Mouse (Mus musculus): ENCODE measurements around the gene Dlat. TPM values are rescaled to one million over a fixed set of nuclear protein-coding genes. Genes with fewer than 3 reads are reported as not detected.

Gene Dlat
- polyA plus RNA-seq, 1 experiment = 64.6 TPM

- no peak for TF ChIP-seq E2F4 (IDR thresholded peaks at IDR 0.05; ENCODE audit: insufficient read depth)
- TF ChIP-seq REST (IDR thresholded peaks at IDR 0.05; ENCODE audit: insufficient read depth, insufficient read length) = no peak
- no peak for TF ChIP-seq MAX (IDR thresholded peaks at IDR 0.05; ENCODE audit: low read depth)
- TF ChIP-seq POLR2A (IDR thresholded peaks at IDR 0.05; ENCODE audit: insufficient read length, low read depth) = no peak
- TF ChIP-seq MYOG (IDR thresholded peaks at IDR 0.05; ENCODE audit: control insufficient read depth in 1 of 3, insufficient read depth in 1 of 3, insufficient read length in 2 of 3, low read depth in 2 of 3) = no peak
- TF ChIP-seq MYOD1 (IDR thresholded peaks at IDR 0.05; ENCODE audit: control insufficient read depth in 1 of 3, insufficient read length in 2 of 3, low read depth in 2 of 3) = no peak
- no peaks in the 10 kb centered on the region for H3K27me3 ChIP-seq (ENCODE audit: control insufficient read depth, insufficient read depth, insufficient read length)
- H3ac ChIP-seq (ENCODE audit: control insufficient read depth, insufficient read length) = no peak overlapping the region
- no peak overlapping the region for H3K4me2 ChIP-seq (ENCODE audit: low read depth)
- no peak overlapping the region for H3K4me3 ChIP-seq
- no peaks in the 10 kb centered on the region for H3K36me3 ChIP-seq (ENCODE audit: control insufficient read depth, insufficient read depth)
- no peaks in the 10 kb centered on the region for H3K79me2 ChIP-seq (ENCODE audit: control insufficient read depth, insufficient read depth)
Observed at GRCm38 (mm10) chr9:50674771-50675170, 15.2 kb upstream of the Dlat start.

DNA sequence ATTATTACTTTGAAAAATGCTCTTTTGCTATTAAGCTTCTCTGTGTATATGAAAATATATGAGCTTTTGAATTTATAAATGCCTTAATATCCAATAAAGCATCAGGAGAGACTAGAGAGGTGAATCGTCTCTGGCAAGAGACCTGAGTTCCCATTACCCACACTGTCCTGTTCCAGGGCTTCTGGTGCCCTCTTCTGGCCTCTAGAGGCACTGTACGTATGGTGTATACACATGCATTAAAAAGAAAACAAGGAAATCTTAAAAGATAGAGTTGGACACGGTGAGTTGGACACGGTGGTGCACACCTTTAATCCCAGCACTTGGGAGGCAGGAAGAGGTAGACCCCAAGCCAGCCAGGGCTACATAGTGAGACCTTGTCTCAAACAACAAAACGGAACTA lies 11.1 kb upstream of the Dlat start:
- Histone ChIP-seq H3K27me3 (ENCODE audit: control insufficient read depth, insufficient read depth, insufficient read length) (no peaks in the 10 kb centered on the region), H3K36me3 (ENCODE audit: control insufficient read depth, insufficient read depth) (no peaks in the 10 kb centered on the region), H3K79me2 (ENCODE audit: control insufficient read depth, insufficient read depth) (no peaks in the 10 kb centered on the region), H3K4me2 (ENCODE audit: low read depth) (no peak overlapping the region), H3K4me3 (no peak overlapping the region), H3ac (ENCODE audit: control insufficient read depth, insufficient read length) (no peak overlapping the region)
- TF ChIP-seq TCF3 (IDR thresholded peaks at IDR 0.05; ENCODE audit: insufficient read length, low read depth) (no peak), MYOG (IDR thresholded peaks at IDR 0.05; ENCODE audit: control insufficient read depth in 1 of 3, insufficient read depth in 1 of 3, insufficient read length in 2 of 3, low read depth in 2 of 3) (no peak), POLR2AphosphoS2 (IDR thresholded peaks at IDR 0.05; ENCODE audit: insufficient read length, low read depth) (no peak), POLR2A (IDR thresholded peaks at IDR 0.05; ENCODE audit: insufficient read length, low read depth) (no peak), MYOD1 (IDR thresholded peaks at IDR 0.05; ENCODE audit: control insufficient read depth in 1 of 3, insufficient read length in 2 of 3, low read depth in 2 of 3) (no peak), REST (IDR thresholded peaks at IDR 0.05; ENCODE audit: insufficient read depth, insufficient read length) (no peak), USF1 (IDR thresholded peaks at IDR 0.05; ENCODE audit: low read depth) (no peak), CEBPB (IDR thresholded peaks at IDR 0.05; ENCODE audit: insufficient read depth, poor library complexity, severe bottlenecking) (no peak), MAX (IDR thresholded peaks at IDR 0.05; ENCODE audit: low read depth) (no peak), E2F4 (IDR thresholded peaks at IDR 0.05; ENCODE audit: insufficient read depth) (no peak), SRF (IDR thresholded peaks at IDR 0.05; ENCODE audit: control insufficient read depth, insufficient read length, low read depth) (no peak), TCF12 (IDR thresholded peaks at IDR 0.05; ENCODE audit: insufficient read depth, poor library complexity, severe bottlenecking) (no peak)

- Histone ChIP-seq H3K36me3 (ENCODE audit: control insufficient read depth, insufficient read depth) (no peaks in the 10 kb centered on the region), H3K79me2 (ENCODE audit: control insufficient read depth, insufficient read depth) (no peaks in the 10 kb centered on the region)
- TF ChIP-seq MYOD1 (IDR thresholded peaks at IDR 0.05; ENCODE audit: control insufficient read depth in 1 of 3, insufficient read length in 2 of 3, low read depth in 2 of 3) (no peak), POLR2A (IDR thresholded peaks at IDR 0.05; ENCODE audit: insufficient read length, low read depth) (no peak), CEBPB (IDR thresholded peaks at IDR 0.05; ENCODE audit: insufficient read depth, poor library complexity, severe bottlenecking) (no peak), REST (IDR thresholded peaks at IDR 0.05; ENCODE audit: insufficient read depth, insufficient read length) (no peak), SRF (IDR thresholded peaks at IDR 0.05; ENCODE audit: control insufficient read depth, insufficient read length, low read depth) (no peak), POLR2AphosphoS2 (IDR thresholded peaks at IDR 0.05; ENCODE audit: insufficient read length, low read depth) (no peak), MAX (IDR thresholded peaks at IDR 0.05; ENCODE audit: low read depth) (no peak), E2F4 (IDR thresholded peaks at IDR 0.05; ENCODE audit: insufficient read depth) (no peak), TCF12 (IDR thresholded peaks at IDR 0.05; ENCODE audit: insufficient read depth, poor library complexity, severe bottlenecking) (no peak), TCF3 (IDR thresholded peaks at IDR 0.05; ENCODE audit: insufficient read length, low read depth) (no peak), MYOG (IDR thresholded peaks at IDR 0.05; ENCODE audit: control insufficient read depth in 1 of 3, insufficient read depth in 1 of 3, insufficient read length in 2 of 3, low read depth in 2 of 3) (no peak), USF1 (IDR thresholded peaks at IDR 0.05; ENCODE audit: low read depth) (no peak)
Observed at GRCm38 (mm10) chr9:50667579-50668498, 8.3 kb upstream of the Dlat start.

DNA sequence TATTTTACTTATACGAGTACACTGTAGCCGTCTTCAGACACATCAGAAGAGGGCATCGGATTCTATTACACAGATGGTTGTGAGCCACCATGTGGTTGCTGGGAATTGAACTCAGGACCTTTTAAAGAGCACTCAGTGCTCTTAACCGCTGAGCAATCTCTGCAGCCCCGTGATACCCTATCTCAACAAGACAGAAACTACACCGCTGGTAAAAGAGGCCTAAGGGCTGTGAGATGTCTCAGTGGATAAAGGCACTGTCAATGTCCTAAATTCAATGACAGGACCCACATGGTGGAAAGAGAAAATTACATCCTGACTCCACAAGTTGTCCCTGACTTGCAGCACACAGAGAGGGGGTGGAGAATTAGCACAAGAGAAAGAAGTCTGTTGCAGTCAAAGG lies 6.9 kb upstream of the Dlat start:
- H3K27me3 ChIP-seq (ENCODE audit: control insufficient read depth, insufficient read depth, insufficient read length) = no peaks in the 10 kb centered on the region
- no peaks in the 10 kb centered on the region for H3K79me2 ChIP-seq (ENCODE audit: control insufficient read depth, insufficient read depth)
- no peak overlapping the region for H3ac ChIP-seq (ENCODE audit: control insufficient read depth, insufficient read length)
- no peaks in the 10 kb centered on the region for H3K36me3 ChIP-seq (ENCODE audit: control insufficient read depth, insufficient read depth)
- H3K4me3 ChIP-seq = no peak overlapping the region
- H3K4me2 ChIP-seq (ENCODE audit: low read depth) = no peak overlapping the region
- TF ChIP-seq POLR2AphosphoS2 (IDR thresholded peaks at IDR 0.05; ENCODE audit: insufficient read length, low read depth) (no peak), SRF (IDR thresholded peaks at IDR 0.05; ENCODE audit: control insufficient read depth, insufficient read length, low read depth) (no peak), TCF12 (IDR thresholded peaks at IDR 0.05; ENCODE audit: insufficient read depth, poor library complexity, severe bottlenecking) (no peak), MYOD1 (IDR thresholded peaks at IDR 0.05; ENCODE audit: control insufficient read depth in 1 of 3, insufficient read length in 2 of 3, low read depth in 2 of 3) (no peak), MYOG (IDR thresholded peaks at IDR 0.05; ENCODE audit: control insufficient read depth in 1 of 3, insufficient read depth in 1 of 3, insufficient read length in 2 of 3, low read depth in 2 of 3) (no peak), CEBPB (IDR thresholded peaks at IDR 0.05; ENCODE audit: insufficient read depth, poor library complexity, severe bottlenecking) (no peak), TCF3 (IDR thresholded peaks at IDR 0.05; ENCODE audit: insufficient read length, low read depth) (no peak), MAX (IDR thresholded peaks at IDR 0.05; ENCODE audit: low read depth) (no peak), REST (IDR thresholded peaks at IDR 0.05; ENCODE audit: insufficient read depth, insufficient read length) (no peak), USF1 (IDR thresholded peaks at IDR 0.05; ENCODE audit: low read depth) (no peak), E2F4 (IDR thresholded peaks at IDR 0.05; ENCODE audit: insufficient read depth) (no peak)

More at GRCm38 (mm10) chr9:50667579-50668498, 8.3 kb upstream of the Dlat start:
- Histone ChIP-seq H3K4me2 (ENCODE audit: low read depth) (no peak overlapping the region), H3K27me3 (ENCODE audit: control insufficient read depth, insufficient read depth, insufficient read length) (no peaks in the 10 kb centered on the region), H3ac (ENCODE audit: control insufficient read depth, insufficient read length) (no peak overlapping the region), H3K4me3 (no peak overlapping the region)
